Mouse (Mus musculus) thymus, adult 2 months (tissue): ENCODE data around the gene Btbd19. TPM values are rescaled to one million over a fixed set of nuclear protein-coding genes. Genes with fewer than 3 reads are reported as not detected.

Experiments used
- DNase-seq: peaks from one replicate; pipeline ENCODE4 v3.0.0; 2021
- H3K27ac ChIP-seq: fragments of 200-500 bp; 2 replicates; pipeline ENCODE4 v1.5.1; 2012; ENCODE audit warnings: low read length, control low read depth; ENCODE audit not compliant: control insufficient read depth, insufficient read depth
- H3K27me3 ChIP-seq: fragments of 200-500 bp; 2 replicates; pipeline ENCODE4 v1.6.1; 2012; ENCODE audit warnings: mild to moderate bottlenecking, low read length, moderate library complexity, mixed read lengths; ENCODE audit not compliant: control insufficient read depth, insufficient read depth
- H3K36me3 ChIP-seq: fragments of 200-500 bp; 2 replicates; pipeline ENCODE4 v1.6.1; 2012; ENCODE audit warnings: mild to moderate bottlenecking, low read length, moderate library complexity; ENCODE audit not compliant: control insufficient read depth, insufficient read depth
- H3K4me1 ChIP-seq: fragments of 200-500 bp; replicated peaks from 2 replicates; pipeline ENCODE4 v1.6.1; 2012; ENCODE audit warnings: low read length; ENCODE audit not compliant: control insufficient read depth, insufficient read depth
- H3K4me3 ChIP-seq: fragments of 200-500 bp; 2 replicates; pipeline ENCODE4 v1.5.1; 2012; ENCODE audit warnings: mild to moderate bottlenecking, low read length, control low read depth, moderate library complexity; ENCODE audit not compliant: control insufficient read depth, insufficient read depth
- CTCF ChIP-seq: fragments of 200-500 bp; IDR thresholded peaks from 2 replicates; pipeline ENCODE4 v1.5.1; 2012; ENCODE audit warnings: mild to moderate bottlenecking, control low read depth, low read length, moderate library complexity, borderline replicate concordance; ENCODE audit not compliant: control insufficient read depth, poor library complexity, insufficient read depth; ENCODE audit errors: extremely low read depth
- POLR2A ChIP-seq: fragments of 200-500 bp; IDR thresholded peaks from 2 replicates; pipeline ENCODE4 v1.6.1; 2012; ENCODE audit warnings: mild to moderate bottlenecking, low read length, control low read depth, moderate library complexity; ENCODE audit not compliant: control insufficient read depth, poor library complexity, insufficient read depth; ENCODE audit errors: extremely low read depth
- WGBS: fragments of 180-500 bp; shearing (Covaris S2); methylation state at CpG from one replicate; pipeline ENCODE4 v1.1.7; 2018; 5-methylcytosine and 5-hydroxymethylcytosine counted together
- polyA plus RNA-seq: library from polyadenylated mRNA; depleted of rRNA; stranded (reverse); fragments of >200 nt; gene quantifications from 2 replicates; pipeline ENCODE4 v1.2.3, GENCODE M21; 2012

The Btbd19 gene
- polyA plus RNA-seq, 1 experiment: 20.3 TPM

DNA sequence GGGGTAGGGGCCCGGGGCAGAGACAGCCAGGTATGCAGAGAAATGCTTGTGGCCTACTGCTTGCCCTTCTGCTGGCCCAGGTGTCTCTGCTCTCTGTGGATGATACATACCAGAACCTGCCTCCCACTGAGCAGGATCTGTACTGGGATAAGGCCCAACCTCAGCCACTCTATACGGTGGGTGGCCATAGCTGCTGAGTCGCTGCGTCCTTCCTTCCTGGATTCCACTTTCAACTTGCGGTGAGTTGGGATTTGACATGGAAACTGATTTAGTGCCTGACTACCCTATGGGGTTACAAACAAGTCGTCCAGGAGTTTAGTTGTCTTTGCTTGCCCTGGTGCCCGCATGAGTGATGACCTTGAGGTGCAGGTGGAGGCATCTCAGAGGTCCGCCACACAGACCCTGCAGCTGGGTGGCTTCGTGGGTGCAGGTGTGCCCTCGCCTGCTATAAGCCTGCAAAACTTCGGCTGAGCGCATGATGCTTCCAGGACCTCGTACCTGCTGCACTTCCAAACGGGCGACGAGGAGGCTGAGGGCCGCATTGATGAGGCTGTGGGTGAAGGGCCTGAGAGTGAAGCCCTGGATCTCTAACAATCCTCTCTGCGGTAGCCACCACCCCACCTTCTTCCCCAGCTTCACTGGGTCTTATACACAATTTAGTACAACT, 22.7 kb upstream of the Btbd19 start:
- 83% methylated on average over 18 of the region's 18 CpGs for WGBS

DNA sequence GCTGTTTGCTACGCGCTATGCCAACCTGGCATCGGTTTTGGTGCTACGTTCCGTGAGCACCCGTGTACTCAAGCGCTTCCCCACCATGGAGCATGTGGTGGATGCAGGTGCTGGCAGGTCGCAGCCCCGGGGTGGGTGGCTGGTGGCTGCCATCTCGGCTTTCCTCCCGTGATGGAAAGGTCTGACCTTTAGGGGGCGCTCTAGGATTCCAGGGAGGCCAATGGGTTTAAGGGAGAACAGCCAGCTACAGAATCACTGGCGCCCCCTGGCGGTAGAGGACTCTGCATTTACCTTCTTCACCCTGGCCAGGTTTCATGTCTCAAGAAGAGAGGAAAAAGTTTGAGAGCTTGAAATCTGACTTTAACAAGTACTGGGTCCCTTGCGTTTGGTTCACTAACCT, 20.7 kb upstream of the Btbd19 start:
- Histone ChIP-seq H3K36me3 (peaks cover 12% of the 10 kb centered on the region), H3K4me3 (no peak overlapping the region), H3K27ac (no peak overlapping the region), H3K4me1 (no peaks in the 10 kb centered on the region), H3K27me3 (no peaks in the 10 kb centered on the region)
- WGBS: 49% methylated on average over 15 of the region's 15 CpGs
- TF ChIP-seq POLR2A (no peak), CTCF (peak; percentile 88; the same call in 1 of the 2 replicates)
- DNase-seq: peak; percentile 87

More for the DNA sequence above, 22.7 kb upstream of the Btbd19 start:
- H3K27ac ChIP-seq: no peak overlapping the region
- H3K27me3 ChIP-seq: no peaks in the 10 kb centered on the region
- TF ChIP-seq POLR2A (no peak), CTCF (no peak)
- peaks cover 30% of the 10 kb centered on the region for H3K36me3 ChIP-seq
- no peaks in the 10 kb centered on the region for H3K4me1 ChIP-seq
- H3K4me3 ChIP-seq: no peak overlapping the region
- DNase-seq: no peak

GRCm38 (mm10) chr4:117145248-117145647, 19.7 kb upstream of the Btbd19 start:
- no peak for DNase-seq
- no peak for TF ChIP-seq POLR2A
- peaks cover 3% of the 10 kb centered on the region for H3K36me3 ChIP-seq
- H3K27me3 ChIP-seq: no peaks in the 10 kb centered on the region
- WGBS: 91% methylated on average over 13 of the region's 13 CpGs
- H3K27ac ChIP-seq: no peak overlapping the region
- no peaks in the 10 kb centered on the region for H3K4me1 ChIP-seq
- H3K4me3 ChIP-seq: no peak overlapping the region

- H3K4me1 ChIP-seq: peaks cover 3% of the 10 kb centered on the region
- WGBS: 91% methylated on average over 7 of the region's 7 CpGs
- no peaks in the 10 kb centered on the region for H3K27me3 ChIP-seq
- H3K27ac ChIP-seq: no peak overlapping the region
- H3K36me3 ChIP-seq: no peaks in the 10 kb centered on the region
- no peak for DNase-seq
- no peak overlapping the region for H3K4me3 ChIP-seq
- TF ChIP-seq POLR2A: no peak
- TF ChIP-seq CTCF: no peak
Observed at GRCm38 (mm10) chr4:117143023-117143422, 17.5 kb upstream of the Btbd19 start.

GRCm38 (mm10) chr4:117140613-117141012, 15.1 kb upstream of the Btbd19 start:
- Histone ChIP-seq H3K4me1 (peaks cover 3% of the 10 kb centered on the region), H3K4me3 (no peak overlapping the region), H3K27me3 (no peaks in the 10 kb centered on the region), H3K36me3 (no peaks in the 10 kb centered on the region), H3K27ac (no peak overlapping the region)
- WGBS: 41% methylated on average over 4 of the region's 4 CpGs
- TF ChIP-seq CTCF: no peak
- no peak for TF ChIP-seq POLR2A
- no peak for DNase-seq

- DNase-seq: peak; percentile 45
- 1% methylated on average over 2 of the region's 2 CpGs for WGBS
- Histone ChIP-seq H3K27me3 (no peaks in the 10 kb centered on the region), H3K4me1 (peaks cover 7% of the 10 kb centered on the region), H3K4me3 (no peak overlapping the region), H3K36me3 (no peaks in the 10 kb centered on the region), H3K27ac (no peak overlapping the region)
- no peak for TF ChIP-seq POLR2A
- TF ChIP-seq CTCF: no peak
Observed at GRCm38 (mm10) chr4:117139217-117139612, 13.7 kb upstream of the Btbd19 start.
